9 mouse cellular contexts compared by ENCODE assay signal in the genomic region with DNA sequence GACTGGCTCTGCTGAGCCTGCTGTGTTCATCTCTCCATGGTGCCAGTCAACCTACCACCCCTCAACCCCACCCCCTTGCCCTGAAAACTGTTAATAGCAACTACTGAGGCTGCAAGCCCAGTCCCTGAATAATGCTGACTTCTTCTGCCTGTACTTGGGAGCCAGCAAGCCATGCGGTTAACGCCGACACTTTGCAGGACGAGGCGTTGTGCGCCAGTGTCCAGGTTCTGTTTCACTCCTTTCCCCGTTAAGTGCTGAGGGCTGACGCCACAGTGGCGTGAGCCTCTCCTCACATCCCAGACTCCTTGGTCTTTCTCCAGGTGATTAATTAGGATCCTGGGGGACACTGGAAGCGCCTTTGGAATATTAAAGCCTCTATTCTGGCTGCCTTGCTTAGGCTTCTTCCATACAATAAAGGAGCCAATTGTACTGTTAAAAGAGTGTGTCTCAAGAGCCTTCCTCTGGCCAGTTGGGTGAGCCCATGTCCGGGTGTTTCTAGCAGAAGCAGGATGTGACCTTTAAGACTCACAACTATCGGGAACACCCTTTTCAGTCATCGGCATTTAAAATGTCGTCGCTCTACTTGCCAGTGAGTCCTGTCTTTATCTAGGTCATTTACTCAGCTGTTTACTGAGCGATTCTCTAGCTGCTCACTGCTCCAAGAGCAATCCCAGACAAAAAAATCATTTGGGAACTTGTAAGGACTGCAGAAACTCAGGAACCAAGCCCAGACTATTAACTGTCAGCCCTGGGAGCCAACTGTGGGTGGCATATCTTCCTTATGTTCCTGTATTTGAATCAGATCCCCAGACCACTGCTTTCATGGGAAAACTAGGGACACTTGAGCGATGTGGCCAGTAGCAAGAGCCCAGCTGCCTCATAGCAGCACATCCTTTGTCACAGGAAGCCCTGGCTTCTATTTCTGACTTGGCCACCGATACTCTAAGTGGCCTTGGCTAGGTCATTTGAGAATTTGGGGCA. TPM values are rescaled to one million over a fixed set of nuclear protein-coding genes. Genes with fewer than 3 reads are reported as not detected.
DNase-seq lines count a peak whose midpoint lies in the region; ATAC-seq lines count a peak whose summit lies in the region.
"Had no signal": no experiment of that assay in that cellular context is flagged by ENCODE, and none has a peak within 500 bp of the region (broad histone marks: within the 10 kb centered on the region; RNA-seq: fewer than 3 reads in every experiment).

No protein-coding gene starts in this region.

- H3K4me1 ChIP-seq in lung, embryonic 16.5 days (replicated peaks; ENCODE audit: control insufficient read depth, insufficient read depth, low read length): peaks cover 41% of the 10 kb centered on the region
- H3K4me1 ChIP-seq in heart, embryonic 14.5 days (ENCODE audit: control insufficient read depth in 2 of 2, insufficient read depth in 2 of 2, low read length in 2 of 2): peaks cover 34 to 52% of the 10 kb centered on the region in 2 experiments

- H3K4me2 ChIP-seq in lung, embryonic 16.5 days (ENCODE audit: low read depth, low read length): no peak overlapping the region
- H3K4me2 ChIP-seq in heart, embryonic 14.5 days (ENCODE audit: low read length): peak overlapping the region; percentile 9; the same call in 1 of the 2 replicates
- H3K4me2 ChIP-seq: embryonic facial prominence, embryonic 15.5 days had no signal

- 0 out of 2 replicates have a peak overlapping the region, but pooled peaks have one; percentile 25 for H3K9ac ChIP-seq in lung, embryonic 16.5 days (ENCODE audit: low read length)
- peak overlapping the region; percentile 23; the same call in 1 of the 2 replicates for H3K9ac ChIP-seq in heart, embryonic 14.5 days (ENCODE audit: low read length)
- H3K9ac ChIP-seq: embryonic facial prominence, embryonic 15.5 days had no signal

- no peaks in the 10 kb centered on the region for H3K36me3 ChIP-seq in lung, embryonic 16.5 days (ENCODE audit: control insufficient read depth, insufficient read depth, low read length)
- no peaks in the 10 kb centered on the region for H3K36me3 ChIP-seq in heart, embryonic 14.5 days (ENCODE audit: control insufficient read depth, insufficient read depth, low read length)
- H3K36me3 ChIP-seq: embryonic facial prominence, embryonic 15.5 days had no signal

- no peaks in the 10 kb centered on the region for H3K9me3 ChIP-seq in lung, embryonic 16.5 days (ENCODE audit: control insufficient read depth, low read length)
- no peaks in the 10 kb centered on the region for H3K9me3 ChIP-seq in heart, embryonic 14.5 days (ENCODE audit: control insufficient read depth, low read length)
- H3K9me3 ChIP-seq: embryonic facial prominence, embryonic 15.5 days had no signal

- H3K4me3 ChIP-seq in lung, embryonic 16.5 days (ENCODE audit: low read length): no peak overlapping the region
- no peak overlapping the region for H3K4me3 ChIP-seq in heart, embryonic 14.5 days (ENCODE audit: control insufficient read depth in 1 of 2, insufficient read depth in 1 of 2, low read depth in 1 of 2, low read length in 2 of 2)
- H3K4me3 ChIP-seq: embryonic facial prominence, embryonic 15.5 days had no signal

- H3K27ac ChIP-seq in lung, embryonic 16.5 days (ENCODE audit: low read length): peak overlapping the region; percentile 65
- H3K27ac ChIP-seq in heart, embryonic 14.5 days (replicated peaks in 1 of 2; ENCODE audit: control insufficient read depth in 1 of 2, insufficient read depth in 1 of 2, low read depth in 2 of 2, low read length in 2 of 2): peak overlapping the region; percentile 76 to 84
- H3K27ac ChIP-seq: embryonic facial prominence, embryonic 15.5 days had no signal

- peak; percentile 63 for DNase-seq in adrenal gland, adult 2 months
- no peak for DNase-seq in adrenal gland, adult 8-10 months
- DNase-seq in lung, adult 18-20 months: no peak
- DNase-seq in lung, postnatal 36 days: peak; percentile 37
- DNase-seq in ovary, postnatal 10 days (ENCODE audit: low spot score): no peak
- DNase-seq in spleen, postnatal 4 days (ENCODE audit: low spot score in 2 of 2): no peak

- no peaks in the 10 kb centered on the region for H3K27me3 ChIP-seq in lung, embryonic 16.5 days (ENCODE audit: control insufficient read depth, insufficient read depth, low read depth, low read length)
- H3K27me3 ChIP-seq in heart, embryonic 14.5 days (ENCODE audit: control insufficient read depth, insufficient read depth, low read length): no peaks in the 10 kb centered on the region
- H3K27me3 ChIP-seq: embryonic facial prominence, embryonic 15.5 days had no signal

- ATAC-seq in lung, embryonic 16.5 days (ENCODE audit: low read depth): peak; percentile 46
- ATAC-seq in heart, embryonic 14.5 days (ENCODE audit: insufficient number of reproducible peaks, insufficient read depth, low FRiP score, low read depth): no peak

- WGBS in lung, embryonic 16.5 days: 53% methylated on average over 18 of the region's 18 CpGs
- WGBS in heart, embryonic 14.5 days: 52% methylated on average over 18 of the region's 18 CpGs

RNA-seq across cellular contexts. Expression of a gene that starts 59.1 kb away (rescaled TPM):
- total RNA-seq in adrenal gland, adult 2 months (2021): 10 to 100 TPM; 20.2 to 43.2 TPM
- 3.1 and 3.9 TPM in 2 replicates for polyA plus RNA-seq in adrenal gland, adult 2 months (2012; rRNA removed)
- total RNA-seq in adrenal gland, adult 8-10 months (2022): 10 to 100 TPM in 2 of 4 experiments, 1 to 10 TPM in 2; 3.0 to 17.5 (median 10.1) TPM
- 97.2 and 105 TPM in 2 replicates for polyA plus RNA-seq in lung, embryonic 16.5 days (2015; fragmentation: Nextera tagmentation; extraction: Ambion mirVana)
- 106 and 113 TPM in 2 replicates for polyA plus RNA-seq in heart, embryonic 14.5 days (2014; fragmentation: Nextera tagmentation; extraction: Ambion mirVana)

Comparison
In these comparisons a context has a peak if more than half of its experiments do, and no peak if none do; other contexts are left out.
1. DNase-seq: peak in adrenal gland, adult 2 months (single experiment) and lung, postnatal 36 days (single experiment); none in adrenal gland, adult 8-10 months (single experiment), lung, adult 18-20 months (0 of 2), ovary, postnatal 10 days (single experiment) and spleen, postnatal 4 days (0 of 2).
2. RNA of a gene that starts 59.1 kb away (polyA plus RNA-seq): 106 to 113 TPM in heart, embryonic 14.5 days and 97.2 to 105 TPM in lung, embryonic 16.5 days; 3.1 to 3.9 TPM in adrenal gland, adult 2 months; every median in the first group is over 10 times any median in the second.